Mouse (Mus musculus): ENCODE measurements around the gene Rdh12. TPM values are rescaled to one million over a fixed set of nuclear protein-coding genes. Genes with fewer than 3 reads are reported as not detected.
"Not testable (repeated sequence)": the region's sequence is repeated elsewhere in the genome, so short reads cannot be mapped to it uniquely, and the experiment has no call there.

Gene Rdh12
- polyA plus RNA-seq (2012; ENCODE audit: insufficient read depth, insufficient read length, missing spikeins) = 0.98 and 0.99 TPM in 2 replicates

DNA sequence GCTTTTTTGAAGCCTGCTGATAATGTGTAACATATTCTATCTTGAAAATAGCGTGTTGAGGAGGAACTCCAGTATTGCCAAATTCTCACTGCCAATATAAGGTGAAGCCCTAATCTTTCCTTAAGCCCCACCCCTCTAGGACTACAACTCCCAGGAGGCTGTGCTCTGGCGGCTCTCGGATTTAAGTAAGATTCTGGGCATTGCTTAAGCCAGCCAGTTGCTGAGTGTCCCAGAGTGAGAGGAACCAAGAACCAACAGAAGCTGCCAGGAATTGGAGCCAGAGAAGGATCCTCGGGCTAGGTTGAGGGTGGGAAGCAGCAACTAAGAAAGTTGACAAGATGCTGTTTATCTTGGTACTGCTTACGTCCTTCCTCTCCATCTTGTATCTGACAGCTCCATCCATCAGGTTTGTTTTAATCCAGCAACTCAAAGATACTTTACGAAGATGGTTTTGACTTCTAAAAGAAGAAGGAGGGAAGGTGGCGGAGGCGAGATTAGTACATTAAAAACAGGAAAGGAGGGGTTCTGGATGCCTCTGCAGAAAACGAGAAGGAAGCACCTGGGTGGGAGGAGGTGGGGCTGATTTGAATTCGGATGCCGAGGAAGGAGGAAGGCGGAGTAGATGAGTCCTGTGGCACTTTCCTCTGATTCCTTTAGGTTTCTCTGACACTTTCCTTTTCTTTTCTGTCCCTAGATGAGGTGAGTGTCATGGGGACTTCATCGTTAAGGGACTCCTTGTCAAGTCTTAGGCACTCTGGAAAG is at the start of gene Rdh12:
Rdh12 (plus strand) TSS at position 212 of the 762 bp plus-strand sequence.
- Histone ChIP-seq H3K4me1 (ENCODE audit: control insufficient read depth, insufficient read depth, low read length) (peaks cover 5% of the 10 kb centered on the region; the same call in 1 of the 2 replicates), H3K27ac (ENCODE audit: insufficient read depth, low read depth, low read length) (no peak within 1 kb of the TSS), H3K4me3 (ENCODE audit: insufficient read depth, low read length) (peak within 1 kb of the TSS; percentile 28)
- TF ChIP-seq CTCF (IDR thresholded peaks at IDR 0.05; ENCODE audit: low read depth, low read length) = no peak
- no peak for TF ChIP-seq POLR2A (IDR thresholded peaks at IDR 0.05; ENCODE audit: borderline replicate concordance, low read depth, low read length)

DNA sequence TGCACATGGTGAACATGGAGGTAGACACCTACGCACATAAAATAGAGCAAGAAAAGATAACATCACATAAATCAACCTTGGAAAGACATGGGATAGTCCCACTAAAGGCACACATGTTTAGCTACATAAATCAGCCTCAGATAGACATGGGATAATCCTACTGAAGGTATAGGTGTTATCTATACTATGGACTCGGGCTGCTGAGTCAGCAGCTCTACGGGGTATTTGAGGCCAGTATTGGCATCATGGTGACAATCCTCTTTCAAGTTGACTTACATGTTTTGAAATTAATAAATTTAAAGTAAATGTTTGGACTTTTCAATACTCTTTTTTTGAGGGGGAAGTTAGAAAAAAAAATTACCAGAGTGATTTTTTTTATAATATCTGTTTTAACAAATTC is 45.8 kb upstream of the Rdh12 start:
- Histone ChIP-seq H3K4me3 (ENCODE audit: insufficient read depth, low read length) (no peak overlapping the region), H3K27ac (ENCODE audit: insufficient read depth, low read depth, low read length) (no peak overlapping the region), H3K4me1 (ENCODE audit: control insufficient read depth, insufficient read depth, low read length) (no peaks in the 10 kb centered on the region)
- TF ChIP-seq CTCF (IDR thresholded peaks at IDR 0.05; ENCODE audit: low read depth, low read length) (no peak), POLR2A (IDR thresholded peaks at IDR 0.05; ENCODE audit: borderline replicate concordance, low read depth, low read length) (no peak)

DNA sequence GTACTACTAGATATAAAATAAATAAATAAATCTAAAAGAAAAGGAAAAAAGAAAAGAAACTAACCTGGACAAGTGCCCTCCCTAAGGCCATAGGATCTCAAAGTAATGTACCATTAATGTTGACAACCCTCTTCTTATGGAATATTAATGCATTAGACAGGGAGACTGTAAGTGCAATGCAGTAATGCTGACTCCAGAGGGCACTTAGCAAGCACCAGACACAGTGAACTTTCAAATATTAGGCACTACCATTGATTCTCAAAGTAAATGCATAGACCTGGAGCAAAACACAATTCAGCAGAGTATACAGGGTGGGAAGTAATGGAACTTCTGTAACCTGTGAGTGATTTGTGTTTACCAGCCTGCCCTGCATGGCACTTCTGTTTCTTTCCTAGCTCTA is 39.5 kb upstream of the Rdh12 start:
- H3K4me1 ChIP-seq (ENCODE audit: control insufficient read depth, insufficient read depth, low read length) = peaks cover 12% of the 10 kb centered on the region
- no peak overlapping the region for H3K27ac ChIP-seq (ENCODE audit: insufficient read depth, low read depth, low read length)
- TF ChIP-seq CTCF (IDR thresholded peaks at IDR 0.05; ENCODE audit: low read depth, low read length) (no peak), POLR2A (IDR thresholded peaks at IDR 0.05; ENCODE audit: borderline replicate concordance, low read depth, low read length) (no peak)
- H3K4me3 ChIP-seq (ENCODE audit: insufficient read depth, low read length) = no peak overlapping the region

DNA sequence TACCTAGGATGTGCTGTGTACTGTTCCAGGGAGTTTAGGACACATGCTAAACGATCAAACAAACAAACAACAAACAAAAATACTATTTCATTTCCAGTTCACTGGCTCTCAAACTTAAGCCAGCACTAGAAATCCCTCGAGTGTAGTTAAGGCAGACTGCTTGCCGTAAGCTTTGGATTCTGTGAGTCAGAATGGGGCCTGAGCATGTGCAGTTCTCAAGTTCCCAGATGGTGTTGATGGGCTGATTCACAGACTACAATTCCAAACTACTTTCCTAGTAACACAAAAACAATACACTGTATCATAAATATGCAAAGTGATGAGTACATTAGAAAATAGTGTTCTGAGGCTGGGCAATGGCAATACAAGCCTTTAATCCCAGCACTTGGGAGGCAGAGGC is 38.3 kb upstream of the Rdh12 start:
- Histone ChIP-seq H3K4me1 (ENCODE audit: control insufficient read depth, insufficient read depth, low read length) (peaks cover 12% of the 10 kb centered on the region), H3K4me3 (ENCODE audit: insufficient read depth, low read length) (no peak overlapping the region), H3K27ac (ENCODE audit: insufficient read depth, low read depth, low read length) (no peak overlapping the region)
- TF ChIP-seq CTCF (IDR thresholded peaks at IDR 0.05; ENCODE audit: low read depth, low read length) (no peak), POLR2A (IDR thresholded peaks at IDR 0.05; ENCODE audit: borderline replicate concordance, low read depth, low read length) (no peak)

DNA sequence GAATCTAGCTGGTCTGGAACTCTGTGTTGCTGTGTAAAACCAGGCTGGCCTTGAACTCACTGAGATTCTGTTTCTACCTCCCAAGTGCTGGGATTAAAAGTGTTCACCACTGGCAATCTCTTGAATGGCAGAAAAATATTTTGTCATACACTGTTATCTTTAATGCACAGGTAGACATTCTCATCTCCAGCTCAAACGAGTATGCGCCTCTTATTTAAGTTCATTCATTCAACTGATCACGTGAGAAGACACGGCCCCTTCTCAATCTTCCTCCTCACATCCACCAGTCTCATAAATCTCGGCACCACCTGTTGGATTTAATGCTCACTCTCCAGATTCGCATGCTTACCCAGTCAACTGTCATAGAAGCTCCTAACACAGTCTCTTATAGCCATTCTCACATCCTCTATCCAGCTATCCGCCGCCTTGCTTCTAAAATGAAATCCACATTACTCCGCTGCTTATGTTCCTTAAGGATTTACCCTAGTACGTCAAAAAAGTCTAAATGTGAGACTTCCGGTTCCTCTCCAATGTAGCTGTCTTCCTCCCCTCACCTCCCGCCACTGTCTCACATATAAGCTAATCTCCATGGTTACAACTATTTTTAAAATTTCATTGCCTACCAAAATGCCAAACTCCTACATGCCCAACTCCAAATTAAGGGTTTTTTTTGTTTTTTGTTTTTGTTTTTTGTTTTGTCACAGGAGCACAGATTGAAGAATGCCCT is 37.3 kb upstream of the Rdh12 start:
- TF ChIP-seq CTCF (IDR thresholded peaks at IDR 0.05; ENCODE audit: low read depth, low read length) (no peak), POLR2A (IDR thresholded peaks at IDR 0.05; ENCODE audit: borderline replicate concordance, low read depth, low read length) (no peak)
- H3K27ac ChIP-seq (ENCODE audit: insufficient read depth, low read depth, low read length) = peak overlapping the region; percentile 94; the same call in 1 of the 2 replicates
- peak overlapping the region; percentile 97 for H3K4me3 ChIP-seq (ENCODE audit: insufficient read depth, low read length)
- peaks cover 12% of the 10 kb centered on the region for H3K4me1 ChIP-seq (ENCODE audit: control insufficient read depth, insufficient read depth, low read length)

DNA sequence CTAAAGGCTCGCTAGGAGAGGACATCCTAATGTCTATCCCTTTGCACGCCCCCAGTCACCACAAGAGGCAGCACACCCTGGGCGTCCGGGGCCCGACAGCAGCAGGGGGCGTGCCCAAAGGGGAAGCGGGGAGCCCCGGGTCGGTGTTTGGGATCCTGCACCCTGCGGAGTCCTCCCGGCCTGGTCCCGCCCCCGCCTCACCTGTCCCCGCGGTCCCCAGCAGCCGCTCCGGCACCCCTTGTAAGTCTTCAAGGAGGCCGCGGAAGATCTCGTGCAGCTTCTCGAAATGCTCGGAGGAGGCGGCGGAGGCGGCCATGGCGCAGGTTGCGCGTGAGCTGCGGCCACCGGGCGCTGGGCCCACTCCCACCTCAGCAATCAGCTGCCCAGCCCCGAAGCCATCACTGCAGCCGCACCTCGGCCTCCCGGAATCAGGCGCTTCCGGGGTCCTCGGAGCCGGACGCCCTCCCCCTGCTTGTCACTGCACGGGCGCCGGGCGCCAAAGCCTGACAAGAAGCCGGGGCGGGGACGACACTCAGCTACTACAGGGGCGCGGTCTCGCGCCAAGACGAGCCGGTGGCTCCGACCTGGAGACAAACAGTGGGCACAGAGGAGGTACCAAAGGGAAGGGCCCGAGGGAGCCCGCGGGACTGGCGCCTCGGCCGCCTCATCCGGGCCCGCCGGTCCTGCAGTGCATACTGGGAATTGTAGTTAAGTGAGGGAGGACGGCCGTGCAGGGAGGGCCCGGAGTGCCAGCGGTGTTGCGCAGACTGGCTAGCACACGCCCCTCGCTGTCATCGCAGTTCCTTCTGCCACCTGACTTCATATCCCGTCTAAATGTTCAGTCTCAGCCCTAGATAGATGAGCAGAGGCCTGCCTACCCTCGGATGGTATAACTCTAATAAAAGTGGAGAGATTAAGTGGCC is 36.4 kb upstream of the Rdh12 start, which contains the start of gene Vti1b:
Vti1b (minus strand) TSS at position 649 of the 923 bp plus-strand sequence.
- Histone ChIP-seq H3K4me3 (ENCODE audit: insufficient read depth, low read length) (peak within 1 kb of the TSS; percentile 97), H3K4me1 (ENCODE audit: control insufficient read depth, insufficient read depth, low read length) (peaks cover 12% of the 10 kb centered on the region), H3K27ac (ENCODE audit: insufficient read depth, low read depth, low read length) (peak within 1 kb of the TSS; percentile 94)
- TF ChIP-seq POLR2A (IDR thresholded peaks at IDR 0.05; ENCODE audit: borderline replicate concordance, low read depth, low read length) (no peak), CTCF (IDR thresholded peaks at IDR 0.05; ENCODE audit: low read depth, low read length) (no peak)

DNA sequence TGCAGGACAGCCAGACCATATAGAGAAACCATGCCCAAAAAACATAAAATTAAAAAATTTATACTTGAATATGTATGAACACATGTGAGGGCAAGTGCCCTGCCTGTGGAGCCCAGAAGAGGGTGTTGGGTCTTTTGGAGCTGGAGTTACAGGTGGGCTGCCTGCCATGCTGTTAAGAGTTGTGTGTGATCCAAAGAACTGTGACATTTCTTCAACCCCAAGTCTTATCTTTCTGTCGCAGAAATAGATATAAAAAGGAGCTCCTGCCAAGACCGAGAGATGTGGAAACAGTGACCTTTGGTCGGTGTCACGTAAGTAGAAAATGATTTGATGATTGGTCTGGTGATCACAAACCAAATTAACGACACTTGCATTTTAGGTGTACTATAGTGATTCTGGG is 35.0 kb upstream of the Rdh12 start:
- Histone ChIP-seq H3K4me3 (ENCODE audit: insufficient read depth, low read length) (no peak overlapping the region), H3K4me1 (ENCODE audit: control insufficient read depth, insufficient read depth, low read length) (peaks cover 8% of the 10 kb centered on the region), H3K27ac (ENCODE audit: insufficient read depth, low read depth, low read length) (no peak overlapping the region)
- no peak for TF ChIP-seq CTCF (IDR thresholded peaks at IDR 0.05; ENCODE audit: low read depth, low read length)
- TF ChIP-seq POLR2A (IDR thresholded peaks at IDR 0.05; ENCODE audit: borderline replicate concordance, low read depth, low read length) = no peak

DNA sequence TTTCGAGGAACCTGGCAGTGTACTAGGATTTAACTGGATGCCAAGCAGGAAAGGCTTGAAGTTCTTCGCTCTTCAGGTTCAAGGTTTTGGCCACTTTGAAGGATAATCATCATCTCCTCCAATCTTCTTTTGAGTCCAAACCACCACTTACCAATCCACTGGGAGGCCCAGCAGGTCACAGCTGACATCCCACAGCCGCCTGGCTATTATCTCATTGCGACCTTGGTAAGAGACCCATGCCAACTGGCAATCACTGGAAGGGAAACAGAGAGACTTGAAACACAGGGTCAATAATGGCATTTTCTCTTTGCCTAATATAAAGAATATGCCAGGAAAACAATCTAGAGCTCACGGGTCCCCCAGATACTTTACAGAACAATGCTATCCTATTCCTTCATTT is 32.7 kb upstream of the Rdh12 start:
- Histone ChIP-seq H3K4me1 (ENCODE audit: control insufficient read depth, insufficient read depth, low read length) (0 out of 2 replicates have a peak, but pooled peaks cover 2% of the 10 kb centered on the region), H3K4me3 (ENCODE audit: insufficient read depth, low read length) (no peak overlapping the region)

DNA sequence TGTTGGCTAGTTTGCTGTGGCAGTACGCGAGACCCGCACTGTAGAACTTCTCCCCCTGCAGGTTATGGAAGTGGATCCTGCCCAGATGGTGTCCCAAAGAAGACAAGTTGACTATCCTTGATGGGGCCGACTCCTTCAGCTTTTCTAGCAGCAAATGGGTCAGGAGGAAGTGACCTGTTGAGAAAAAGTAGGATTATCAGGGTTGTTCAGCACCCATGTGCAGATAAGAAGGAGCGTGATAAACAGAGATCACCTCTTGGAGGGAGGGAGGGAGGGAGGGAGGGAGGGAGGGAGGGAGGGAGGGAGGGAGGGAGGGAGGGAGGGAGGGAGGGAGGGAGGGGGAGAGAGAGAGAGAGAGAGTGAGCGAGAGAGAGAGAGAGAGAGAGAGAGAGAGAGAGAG is 23.6 kb upstream of the Rdh12 start:
- not testable (repeated sequence) for H3K4me1 ChIP-seq (ENCODE audit: control insufficient read depth, insufficient read depth, low read length); H3K4me3 ChIP-seq (ENCODE audit: insufficient read depth, low read length)

More for the DNA sequence above, 32.7 kb upstream of the Rdh12 start:
- H3K27ac ChIP-seq (ENCODE audit: insufficient read depth, low read depth, low read length) = no peak overlapping the region
- TF ChIP-seq CTCF (IDR thresholded peaks at IDR 0.05; ENCODE audit: low read depth, low read length) (no peak), POLR2A (IDR thresholded peaks at IDR 0.05; ENCODE audit: borderline replicate concordance, low read depth, low read length) (no peak)

More for the DNA sequence above, 23.6 kb upstream of the Rdh12 start:
- H3K27ac ChIP-seq (ENCODE audit: insufficient read depth, low read depth, low read length) = not testable (repeated sequence)
